ENCODE assay signal across 23 mouse cellular contexts in genomic region chrX:93397089-93397488, GRCm38 (mm10).
DNase-seq lines count a peak whose midpoint lies in the region; ATAC-seq lines count a peak whose summit lies in the region.
"Had no signal": no experiment of that assay in that cellular context is flagged by ENCODE, and none has a peak within 500 bp of the region (broad histone marks: within the 10 kb centered on the region; RNA-seq: fewer than 3 reads in every experiment).

No protein-coding gene starts in this region.

- no peak overlapping the region for H3K4me2 ChIP-seq in heart, embryonic 11.5 days
- H3K4me2 ChIP-seq in liver, embryonic 13.5 days, result no peak overlapping the region
- no peak overlapping the region for H3K4me2 ChIP-seq in midbrain, embryonic 16.5 days (ENCODE audit: low read length)
- H3K4me2 ChIP-seq: embryonic facial prominence, embryonic 15.5 days; neural tube, embryonic 12.5 days had no signal

- peak; percentile 55; the same call in 1 of the 2 replicates for ATAC-seq in heart, embryonic 11.5 days (replicated peaks; ENCODE audit: insufficient number of reproducible peaks, low FRiP score, low TSS enrichment)
- peak; percentile 81 for ATAC-seq in liver, embryonic 13.5 days (ENCODE audit: low read depth)
- no peak for ATAC-seq in midbrain, embryonic 16.5 days
- ATAC-seq: forebrain, embryonic 16.5 days had no signal

- 53% methylated on average over 3 of the region's 3 CpGs for WGBS in heart, embryonic 11.5 days (ENCODE audit: insufficient replicate concordance)
- WGBS in liver, embryonic 13.5 days (ENCODE audit: insufficient replicate concordance), result 34% methylated on average over 3 of the region's 3 CpGs
- 82% methylated on average over 3 of the region's 3 CpGs for WGBS in midbrain, embryonic 16.5 days

- no peaks in the 10 kb centered on the region for H3K27me3 ChIP-seq in heart, embryonic 11.5 days (ENCODE audit: control insufficient read depth, insufficient read depth, low read length)
- no peaks in the 10 kb centered on the region for H3K27me3 ChIP-seq in liver, embryonic 13.5 days
- H3K27me3 ChIP-seq in midbrain, embryonic 16.5 days (ENCODE audit: control insufficient read depth, insufficient read depth, low read depth, low read length), result no peaks in the 10 kb centered on the region
- H3K27me3 ChIP-seq: CH12.LX; embryonic facial prominence, embryonic 15.5 days; neural tube, embryonic 12.5 days had no signal

- H3K9ac ChIP-seq in heart, embryonic 11.5 days (ENCODE audit: low read depth, low read length), result no peak overlapping the region
- no peak overlapping the region for H3K9ac ChIP-seq in liver, embryonic 13.5 days
- H3K9ac ChIP-seq in midbrain, embryonic 16.5 days (ENCODE audit: low read depth, low read length), result no peak overlapping the region
- H3K9ac ChIP-seq: embryonic facial prominence, embryonic 15.5 days; neural tube, embryonic 12.5 days had no signal

- no peaks in the 10 kb centered on the region for H3K9me3 ChIP-seq in heart, embryonic 11.5 days (replicated peaks; ENCODE audit: control insufficient read depth, low read length)
- H3K9me3 ChIP-seq in liver, embryonic 13.5 days (replicated peaks), result no peaks in the 10 kb centered on the region
- H3K9me3 ChIP-seq in midbrain, embryonic 16.5 days (replicated peaks; ENCODE audit: control insufficient read depth, low read length, poor library complexity, severe bottlenecking), result no peaks in the 10 kb centered on the region
- H3K9me3 ChIP-seq: embryonic facial prominence, embryonic 15.5 days; midbrain, embryonic 10.5 days; neural tube, embryonic 12.5 days had no signal

- intact Hi-C loops in heart, postnatal 14 days (cut with DNase I), result no loop called here

- no peaks in the 10 kb centered on the region for H3K36me3 ChIP-seq in heart, embryonic 11.5 days (ENCODE audit: control insufficient read depth, insufficient read depth, low read length)
- H3K36me3 ChIP-seq in liver, embryonic 13.5 days, result no peaks in the 10 kb centered on the region
- no peaks in the 10 kb centered on the region for H3K36me3 ChIP-seq in midbrain, embryonic 16.5 days (ENCODE audit: control insufficient read depth, insufficient read depth, low read length)
- H3K36me3 ChIP-seq: embryonic facial prominence, embryonic 15.5 days; midbrain, embryonic 10.5 days; neural tube, embryonic 12.5 days had no signal

- no peak for DNase-seq in heart, postnatal 14 days
- DNase-seq in c-Kit-positive CD71-positive TER-119-negative erythroid progenitor cells, embryonic 14.5 days (ENCODE audit: low read depth), result peak; percentile 59
- DNase-seq in liver, embryonic 13.5 days, result peak; percentile 38
- DNase-seq in yolk sac, embryonic 10.5 days (ENCODE audit: low spot score), result peak; percentile 1
- no peak for DNase-seq in frontal cortex, postnatal 10 days (ENCODE audit: low spot score in 2 of 2)
- no peak for DNase-seq in lung, postnatal 14 days
- DNase-seq: adrenal gland, adult 2 months; cerebellum, adult 11-12 months; cerebellum, postnatal 25 days; kidney, adult 8-10 months; kidney, postnatal 36 days; lung, adult 2 months; lung, postnatal 36 days; right cerebral cortex, adult 18-20 months; thymus, postnatal 4 days had no signal

- H3K4me1 ChIP-seq in heart, embryonic 11.5 days (ENCODE audit: control insufficient read depth, insufficient read depth, low read length), result no peaks in the 10 kb centered on the region
- peaks cover 16% of the 10 kb centered on the region for H3K4me1 ChIP-seq in liver, embryonic 13.5 days (replicated peaks)
- H3K4me1 ChIP-seq in midbrain, embryonic 16.5 days (ENCODE audit: control insufficient read depth, insufficient read depth, low read length), result no peaks in the 10 kb centered on the region
- H3K4me1 ChIP-seq: embryonic facial prominence, embryonic 15.5 days; midbrain, embryonic 10.5 days; neural tube, embryonic 12.5 days had no signal

- no peak overlapping the region for H3K4me3 ChIP-seq in heart, embryonic 11.5 days (ENCODE audit: low read depth, low read length)
- H3K4me3 ChIP-seq in liver, embryonic 13.5 days (replicated peaks), result no peak overlapping the region
- no peak overlapping the region for H3K4me3 ChIP-seq in midbrain, embryonic 16.5 days (ENCODE audit: low read depth, low read length)
- H3K4me3 ChIP-seq: embryonic facial prominence, embryonic 15.5 days; left cerebral cortex, adult 2 months; midbrain, embryonic 10.5 days; neural tube, embryonic 12.5 days had no signal

- no peak overlapping the region for H3K27ac ChIP-seq in heart, embryonic 11.5 days (ENCODE audit: low read depth, low read length)
- H3K27ac ChIP-seq in liver, embryonic 13.5 days, result no peak overlapping the region
- no peak overlapping the region for H3K27ac ChIP-seq in midbrain, embryonic 16.5 days (ENCODE audit: low read length)
- H3K27ac ChIP-seq: embryonic facial prominence, embryonic 15.5 days; left cerebral cortex, adult 2 months; midbrain, embryonic 10.5 days; neural tube, embryonic 12.5 days had no signal

Comparison
In these comparisons a context has a peak if more than half of its experiments do, and no peak if none do; other contexts are left out.
1. DNase-seq: peak in c-Kit-positive CD71-positive TER-119-negative erythroid progenitor cells, embryonic 14.5 days (single experiment), liver, embryonic 13.5 days (single experiment) and yolk sac, embryonic 10.5 days (single experiment); none in heart, postnatal 14 days (0 of 2), frontal cortex, postnatal 10 days (0 of 2) and lung, postnatal 14 days (single experiment).